Mouse (Mus musculus) kidney, adult 18-20 months (tissue): ENCODE data around the gene Usp46.
A peak's percentile ranks its signal among the peaks of the same experiment; 100 is the strongest.

Source experiments
- DNase-seq: peaks from one replicate; pipeline ENCODE4 v3.0.0; 2021

Gene Usp46

GRCm38 (mm10) chr5:74068714-74069321 lies 587 bp upstream of the Usp46 start:
- DNase-seq = peak; percentile 87

- DNase-seq = no peak
Measured at GRCm38 (mm10) chr5:74067346-74067745, 885 bp downstream of the Usp46 start.

- DNase-seq = peak; percentile 52
Measured at GRCm38 (mm10) chr5:74066416-74067115, 1.7 kb downstream of the Usp46 start.

- DNase-seq = peak; percentile 26
Measured at GRCm38 (mm10) chr5:74065565-74066275, 2.5 kb downstream of the Usp46 start.

- no peak for DNase-seq
Measured at GRCm38 (mm10) chr5:74064844-74065243, 3.4 kb downstream of the Usp46 start.

- no peak for DNase-seq
Measured at GRCm38 (mm10) chr5:74063226-74063747, 4.9 kb downstream of the Usp46 start.

GRCm38 (mm10) chr5:74062266-74062665 lies 6.0 kb downstream of the Usp46 start:
- no peak for DNase-seq

GRCm38 (mm10) chr5:74061408-74062047 lies 6.7 kb downstream of the Usp46 start:
- no peak for DNase-seq

GRCm38 (mm10) chr5:74052171-74052909 lies 15.9 kb downstream of the Usp46 start:
- DNase-seq = no peak

- DNase-seq = peak; percentile 64
Measured at GRCm38 (mm10) chr5:74051394-74052170, 16.6 kb downstream of the Usp46 start.

- DNase-seq = no peak
Measured at GRCm38 (mm10) chr5:74050903-74051302, 17.3 kb downstream of the Usp46 start.

GRCm38 (mm10) chr5:74048846-74049495 lies 19.3 kb downstream of the Usp46 start:
- no peak for DNase-seq

GRCm38 (mm10) chr5:74044591-74044990 lies 23.6 kb downstream of the Usp46 start:
- no peak for DNase-seq

- DNase-seq = no peak
Measured at GRCm38 (mm10) chr5:74042796-74043340, 25.4 kb downstream of the Usp46 start.

GRCm38 (mm10) chr5:74040541-74040940 lies 27.7 kb downstream of the Usp46 start:
- no peak for DNase-seq

GRCm38 (mm10) chr5:74035454-74035853 lies 32.8 kb downstream of the Usp46 start:
- DNase-seq = no peak

GRCm38 (mm10) chr5:74034177-74034576 lies 34.1 kb downstream of the Usp46 start:
- DNase-seq = no peak

GRCm38 (mm10) chr5:74029787-74030186 lies 38.4 kb downstream of the Usp46 start:
- no peak for DNase-seq

- no peak for DNase-seq
Measured at GRCm38 (mm10) chr5:74028691-74029479, 39.3 kb downstream of the Usp46 start.

GRCm38 (mm10) chr5:74028221-74028620 lies 40.0 kb downstream of the Usp46 start:
- DNase-seq = no peak
